16 mouse cellular contexts compared by ENCODE assay signal in genomic region chr12:3282954-3283353, GRCm38 (mm10). TPM values are rescaled to one million over a fixed set of nuclear protein-coding genes. Genes with fewer than 3 reads are reported as not detected.
A peak's percentile ranks its signal among the peaks of the same experiment; 100 is the strongest.
DNase-seq lines count a peak whose midpoint lies in the region; ATAC-seq and TF ChIP-seq lines count a peak whose summit lies in the region.
"Had no signal": no experiment of that assay in that cellular context is flagged by ENCODE, and none has a peak within 500 bp of the region (broad histone marks: within the 10 kb centered on the region; RNA-seq: fewer than 3 reads in every experiment).

No protein-coding gene starts in this region.

- TF ChIP-seq CTCF in MEL (IDR thresholded peaks at IDR 0.05 in 2 of 3, conservative IDR thresholded peaks at IDR 0.05 in 1 of 3; ENCODE audit: control insufficient read depth in 1 of 3, insufficient read depth in 1 of 3, low read depth in 2 of 3, low read length in 3 of 3, poor library complexity in 1 of 3, severe bottlenecking in 1 of 3): no peak

- H3K9me3 ChIP-seq in megakaryocyte, embryonic 14.5 days: no peaks in the 10 kb centered on the region
- H3K9me3 ChIP-seq in MEL (replicated peaks; ENCODE audit: insufficient read depth, low read length): no peaks in the 10 kb centered on the region
- no peaks in the 10 kb centered on the region for H3K9me3 ChIP-seq in heart, embryonic 10.5 days
- H3K9me3 ChIP-seq: embryonic facial prominence, embryonic 13.5 days; heart, embryonic 13.5 days; lung, embryonic 15.5 days had no signal

- no peak for TF ChIP-seq POLR2A in MEL (IDR thresholded peaks at IDR 0.05; ENCODE audit: control insufficient read depth in 1 of 2, insufficient read depth in 1 of 2, low read depth in 1 of 2, low read length in 2 of 2, poor library complexity in 1 of 2)

- WGBS in macrophage (ENCODE audit: missing documents): 0% methylated on average over 1 of the region's 1 CpGs
- WGBS in heart, embryonic 10.5 days: 64% methylated on average over 1 of the region's 1 CpGs

- H3K27ac ChIP-seq in MEL (ENCODE audit: control insufficient read depth, low read depth, low read length) (peak overlapping the region; percentile 39; the same call in 1 of the 2 replicates), macrophage (peak overlapping the region; percentile 27; the same call in 1 of the 2 replicates)
- H3K27ac ChIP-seq in brown adipose tissue, adult 24 weeks (replicated peaks; ENCODE audit: low read depth, low read length): peak overlapping the region; percentile 14; the same call in 1 of the 2 replicates
- H3K27ac ChIP-seq in heart, embryonic 10.5 days: no peak overlapping the region
- H3K27ac ChIP-seq: embryonic facial prominence, embryonic 13.5 days; forebrain, embryonic 12.5 days; heart, embryonic 13.5 days; lung, embryonic 15.5 days; neural tube, embryonic 13.5 days had no signal

- TF ChIP-seq RAD21 in MEL (IDR thresholded peaks at IDR 0.05; ENCODE audit: low read depth, low read length): no peak

- H3K4me3 ChIP-seq in megakaryocyte, embryonic 14.5 days (replicated peaks): peak overlapping the region; percentile 79
- no peak overlapping the region for H3K4me3 ChIP-seq in MEL (ENCODE audit: control insufficient read depth in 1 of 2, insufficient read depth in 1 of 2, low read depth in 2 of 2, low read length in 2 of 2)
- H3K4me3 ChIP-seq in brown adipose tissue, adult 24 weeks (ENCODE audit: insufficient read depth, low read depth, low read length): no peak overlapping the region
- H3K4me3 ChIP-seq in macrophage (ENCODE audit: inconsistent target): no peak overlapping the region
- no peak overlapping the region for H3K4me3 ChIP-seq in heart, embryonic 10.5 days
- H3K4me3 ChIP-seq: embryonic facial prominence, embryonic 13.5 days; forebrain, embryonic 12.5 days; heart, embryonic 13.5 days; lung, embryonic 15.5 days; neural tube, embryonic 13.5 days had no signal

- H3K79me2 ChIP-seq in MEL (ENCODE audit: control insufficient read depth, insufficient read depth, low read length, poor library complexity) (peaks cover 54% of the 10 kb centered on the region), macrophage (ENCODE audit: inconsistent target) (peaks cover 100% of the 10 kb centered on the region)

- H3K9ac ChIP-seq in MEL (ENCODE audit: control insufficient read depth, low read depth, low read length, poor library complexity, severe bottlenecking): no peak overlapping the region
- H3K9ac ChIP-seq: embryonic facial prominence, embryonic 13.5 days; forebrain, embryonic 12.5 days; heart, embryonic 13.5 days; lung, embryonic 15.5 days; neural tube, embryonic 13.5 days had no signal

- ATAC-seq in megakaryocyte, adult 5-6 weeks (ENCODE audit: poor library complexity, severe bottlenecking): no peak
- ATAC-seq: midbrain, embryonic 16.5 days had no signal

- no peaks in the 10 kb centered on the region for H3K27me3 ChIP-seq in megakaryocyte, embryonic 14.5 days (replicated peaks)
- no peaks in the 10 kb centered on the region for H3K27me3 ChIP-seq in MEL (ENCODE audit: control insufficient read depth in 1 of 2, insufficient read depth in 2 of 2, low read length in 2 of 2)
- no peaks in the 10 kb centered on the region for H3K27me3 ChIP-seq in heart, embryonic 10.5 days (ENCODE audit: insufficient read depth, poor library complexity, severe bottlenecking)
- H3K27me3 ChIP-seq: embryonic facial prominence, embryonic 13.5 days; forebrain, embryonic 12.5 days; heart, embryonic 13.5 days; lung, embryonic 15.5 days; neural tube, embryonic 13.5 days had no signal

- peaks cover 14% of the 10 kb centered on the region for H3K36me3 ChIP-seq in megakaryocyte, embryonic 14.5 days (replicated peaks; ENCODE audit: low read length)
- peaks cover 3 to 67% of the 10 kb centered on the region in 2 experiments; a peak in 3 of 4 replicates for H3K36me3 ChIP-seq in MEL (ENCODE audit: control insufficient read depth in 1 of 2, insufficient read depth in 2 of 2, low read length in 2 of 2)
- no peaks in the 10 kb centered on the region for H3K36me3 ChIP-seq in macrophage (ENCODE audit: inconsistent target)
- H3K36me3 ChIP-seq in heart, embryonic 10.5 days: peaks cover 4% of the 10 kb centered on the region
- H3K36me3 ChIP-seq: lung, embryonic 15.5 days; neural tube, embryonic 13.5 days had no signal

- intact Hi-C loops in left cerebral cortex, postnatal 4 days (cut with DNase I): no loop called here

- TF ChIP-seq EP300 in MEL (IDR thresholded peaks at IDR 0.05; ENCODE audit: low read depth in 1 of 2, low read length in 2 of 2): no peak

- H3K4me1 ChIP-seq in megakaryocyte, embryonic 14.5 days: peaks cover 80% of the 10 kb centered on the region
- H3K4me1 ChIP-seq in MEL (ENCODE audit: control insufficient read depth in 1 of 2, insufficient read depth in 2 of 2, low read length in 2 of 2): peaks cover 26 to 40% of the 10 kb centered on the region in 2 experiments
- peaks cover 8% of the 10 kb centered on the region for H3K4me1 ChIP-seq in brown adipose tissue, adult 24 weeks (ENCODE audit: control insufficient read depth, insufficient read depth, insufficient read length, low read length)
- no peaks in the 10 kb centered on the region for H3K4me1 ChIP-seq in heart, embryonic 10.5 days
- H3K4me1 ChIP-seq: embryonic facial prominence, embryonic 13.5 days; forebrain, embryonic 12.5 days; lung, embryonic 15.5 days; neural tube, embryonic 13.5 days had no signal

- DNase-seq in MEL (ENCODE audit: low read depth, low spot score): no peak
- no peak for DNase-seq in heart, embryonic 10.5 days (ENCODE audit: low spot score)
- DNase-seq in left cerebral cortex, postnatal 4 days: no peak
- DNase-seq: cerebellum, adult 11 months; kidney, adult 8-10 months; thymus, postnatal 36 days had no signal

TF ChIP-seq in MEL, 35 proteins besides CTCF, POLR2A, EP300 and RAD21:
- TF ChIP-seq CHD2 (IDR thresholded peaks at IDR 0.05; ENCODE audit: low read length): no peak
- TF ChIP-seq ZNF384 (IDR thresholded peaks at IDR 0.05; ENCODE audit: low read depth, low read length): no peak
- no peak for TF ChIP-seq ELF1 (IDR thresholded peaks at IDR 0.05; ENCODE audit: low read depth, low read length)
- no peak for TF ChIP-seq TCF12 (IDR thresholded peaks at IDR 0.05; ENCODE audit: low read depth, low read length)
- no peak for TF ChIP-seq BHLHE40 (IDR thresholded peaks at IDR 0.05; ENCODE audit: borderline replicate concordance, low read depth, low read length)
- TF ChIP-seq POLR2AphosphoS5 (IDR thresholded peaks at IDR 0.05; ENCODE audit: borderline replicate concordance, low read depth, low read length): no peak
- TF ChIP-seq NELFE (IDR thresholded peaks at IDR 0.05; ENCODE audit: low read depth, low read length): no peak
- no peak for TF ChIP-seq USF2 (IDR thresholded peaks at IDR 0.05; ENCODE audit: borderline replicate concordance in 1 of 2, insufficient read depth in 1 of 2, low read depth in 1 of 2, low read length in 2 of 2)
- no peak for TF ChIP-seq JUND (IDR thresholded peaks at IDR 0.05; ENCODE audit: low read depth, low read length)
- no peak for TF ChIP-seq USF1 (IDR thresholded peaks at IDR 0.05; ENCODE audit: low read depth, low read length)
- no peak for TF ChIP-seq MYC (IDR thresholded peaks at IDR 0.05; ENCODE audit: low read depth, low read length)
- TF ChIP-seq NRF1 (IDR thresholded peaks at IDR 0.05; ENCODE audit: insufficient read depth, low read depth, low read length, poor library complexity, severe bottlenecking): no peak
- no peak for TF ChIP-seq SIN3A (IDR thresholded peaks at IDR 0.05; ENCODE audit: low read length)
- TF ChIP-seq GABPA (IDR thresholded peaks at IDR 0.05; ENCODE audit: low read depth, low read length): no peak
- no peak for TF ChIP-seq E2F4 (IDR thresholded peaks at IDR 0.05; ENCODE audit: borderline replicate concordance, low read depth, low read length)

RNA-seq across cellular contexts. Expression of gene Rab10, which starts 26.8 kb away (rescaled TPM):
- 44.4 and 62.1 TPM in 2 replicates for polyA plus RNA-seq in megakaryocyte, embryonic 14.5 days (2012; ENCODE audit: insufficient read depth, low replicate concordance)
- 68.7 and 74.6 TPM in 2 replicates for total RNA-seq in megakaryocyte, adult 5-6 weeks (2015)
- total RNA-seq in megakaryocyte, adult 5-6 weeks (2017): 94.9 and 96.9 TPM in 2 replicates
- 62.5 and 67.7 TPM in 2 replicates for total RNA-seq in MEL (2012; rRNA removed)
- polyA plus RNA-seq in MEL (2012; ENCODE audit: insufficient read depth in 1 of 2, insufficient read length in 2 of 2, low read depth in 1 of 2, low replicate concordance in 2 of 2, missing spikeins in 1 of 2) (10 to 100 TPM; 41.3 to 71.8 TPM), macrophage (2018) (95.3 to 163 TPM (median 111 TPM) in 3 replicates)
- 102 and 108 TPM in 2 replicates for polyA plus RNA-seq in brown adipose tissue, adult 24 weeks (2012; ENCODE audit: insufficient read depth, insufficient read length, missing spikeins)
- 100 to 1,000 TPM in 5 of 26 experiments, 10 to 100 TPM in 21; 17.3 to 133 (median 55.5) TPM for total RNA-seq in macrophage (2018; cell fraction: chromatin; rRNA removed)
- 100 to 1,000 TPM; 110 to 277 (median 170) TPM for total RNA-seq in macrophage (2018; cell fraction: cytosol; rRNA removed)
- total RNA-seq in macrophage (2018; cell fraction: nucleus; rRNA removed): 100 to 1,000 TPM in 16 of 26 experiments, 10 to 100 TPM in 10; 56.5 to 254 (median 127) TPM
- polyA plus RNA-seq in heart, embryonic 10.5 days (2016; fragmentation: Nextera tagmentation; extraction: Ambion mirVana): 72.3 and 87.7 TPM in 2 replicates
- total RNA-seq in left cerebral cortex, postnatal 4 days (2021): 100 to 1,000 TPM; 263 to 272 TPM
